Mouse (Mus musculus) T-helper 2 cell (primary cell): ENCODE measurements around the gene Glcci1.
"Not testable (repeated sequence)": the region's sequence is repeated elsewhere in the genome, so short reads cannot be mapped to it uniquely, and the experiment has no call there.

Experiments
- in situ Hi-C: fragments of 300-600 bp; cut with MboI, MseI; formaldehyde crosslinking; loops from one replicate; pipeline ENCODE4 v1.15.1; 2025; ENCODE audit warnings: high pct_unique_total_duplicates

Glcci1 gene

DNA sequence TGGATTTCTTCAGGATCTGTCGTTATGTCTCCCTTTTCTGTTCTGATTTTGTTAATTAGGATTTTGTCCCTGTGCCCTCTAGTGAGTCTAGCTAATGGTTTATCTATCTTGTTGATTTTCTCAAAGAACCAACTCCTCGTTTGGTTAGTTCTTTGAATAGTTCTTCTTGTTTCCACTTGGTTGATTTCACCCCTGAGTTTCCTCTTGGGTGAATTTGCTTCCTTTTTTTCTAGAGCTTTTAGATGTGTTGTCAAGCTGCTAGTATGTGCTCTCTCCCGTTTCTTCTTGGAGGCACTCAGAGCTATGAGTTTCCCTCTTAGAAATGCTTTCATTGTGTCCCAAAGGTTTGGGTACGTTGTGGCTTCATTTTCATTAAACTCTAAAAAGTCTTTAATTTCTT lies 32.1 kb downstream of the Glcci1 start:
- in situ Hi-C loops, result not testable (repeated sequence)

DNA sequence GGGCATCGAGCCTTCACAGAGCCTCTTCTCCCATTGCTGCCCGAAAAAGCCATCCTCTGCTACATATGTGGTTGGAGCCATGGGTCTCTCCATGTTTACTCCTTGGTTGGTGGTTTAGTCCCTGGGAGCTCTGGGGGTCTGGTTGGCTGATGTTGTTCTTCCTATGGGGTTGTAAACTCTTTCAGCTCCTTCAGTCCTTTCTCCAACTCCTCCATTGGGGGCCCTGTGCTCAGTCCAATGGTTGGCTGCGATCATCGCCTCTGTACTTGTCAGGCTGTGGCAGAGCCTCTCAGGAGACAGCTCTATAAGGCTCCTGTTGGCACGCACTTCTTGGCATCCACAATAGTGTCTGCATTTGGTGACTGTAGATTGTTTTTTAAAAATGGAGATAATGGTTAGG lies 35.4 kb downstream of the Glcci1 start:
- in situ Hi-C loops, result no loop called here

GRCm38 (mm10) chr6:8545780-8546179 lies 36.4 kb downstream of the Glcci1 start:
- in situ Hi-C loops, result no loop called here

DNA sequence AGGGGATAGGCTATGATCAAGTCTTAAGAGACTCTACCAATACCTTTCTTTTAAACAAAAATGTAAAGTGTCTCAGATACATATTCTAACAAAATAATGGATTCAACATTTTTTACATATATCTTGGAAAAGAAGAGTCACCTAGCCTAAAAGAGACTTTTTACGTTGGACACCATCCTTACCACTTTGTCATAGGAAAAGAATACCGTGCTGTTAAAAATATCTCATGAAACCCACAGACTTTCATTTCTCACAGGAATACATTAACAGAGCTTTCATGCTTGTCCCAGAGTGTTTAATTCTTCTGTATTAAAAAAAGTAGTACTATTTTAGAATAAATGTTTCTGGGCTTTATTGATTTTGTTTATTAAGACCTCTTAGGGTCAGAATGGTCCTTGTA lies 41.8 kb downstream of the Glcci1 start:
- in situ Hi-C loops, result no loop called here

- in situ Hi-C loops, result no loop called here
Measured at GRCm38 (mm10) chr6:8556849-8557571, 47.6 kb downstream of the Glcci1 start.

- in situ Hi-C loops, result no loop called here
Measured at GRCm38 (mm10) chr6:8560682-8561081, 51.3 kb downstream of the Glcci1 start.

DNA sequence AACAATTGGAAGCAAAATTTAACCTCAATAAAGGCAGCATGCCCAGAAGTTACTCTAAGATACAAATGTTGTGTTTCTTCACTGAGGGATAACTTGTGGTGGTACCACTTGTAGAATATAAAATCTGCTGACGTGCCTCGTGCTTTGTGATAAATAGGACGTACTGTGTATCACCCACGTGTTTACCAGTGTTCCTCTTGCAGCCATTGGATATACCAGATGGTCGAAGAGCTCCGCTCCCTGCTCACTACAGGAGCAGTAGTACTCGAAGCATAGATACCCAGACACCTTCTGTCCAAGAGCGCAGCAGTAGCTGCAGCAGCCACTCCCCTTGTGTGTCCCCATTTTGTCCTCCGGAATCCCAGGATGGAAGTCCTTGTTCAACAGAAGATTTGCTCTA lies 73.0 kb downstream of the Glcci1 start:
- in situ Hi-C loops, result loop anchor here (5.0 kb wide), 1 partner anchor 65 kb away; no protein-coding TSS in a partner anchor

DNA sequence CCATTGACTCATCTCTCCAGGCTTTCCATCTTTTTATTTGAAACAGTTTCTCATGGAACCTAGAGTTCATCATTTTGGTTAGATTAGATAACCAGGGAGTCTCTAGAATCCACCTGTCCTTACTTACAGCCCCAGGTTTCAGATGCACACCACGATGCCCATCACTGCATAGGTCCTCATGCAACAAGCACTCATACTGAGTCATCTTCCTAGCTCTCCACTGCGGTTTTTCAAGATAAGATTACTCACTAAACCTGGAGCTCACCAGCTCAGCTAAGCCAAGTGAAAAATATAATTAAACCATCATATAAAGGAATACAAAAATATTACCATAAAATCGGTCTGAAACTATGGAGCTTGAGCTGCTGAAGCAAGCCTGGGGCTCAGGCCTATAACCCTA lies 74.5 kb downstream of the Glcci1 start:
- in situ Hi-C loops, result loop anchor here (5.0 kb wide), 1 partner anchor 63 kb away; no protein-coding TSS in a partner anchor

DNA sequence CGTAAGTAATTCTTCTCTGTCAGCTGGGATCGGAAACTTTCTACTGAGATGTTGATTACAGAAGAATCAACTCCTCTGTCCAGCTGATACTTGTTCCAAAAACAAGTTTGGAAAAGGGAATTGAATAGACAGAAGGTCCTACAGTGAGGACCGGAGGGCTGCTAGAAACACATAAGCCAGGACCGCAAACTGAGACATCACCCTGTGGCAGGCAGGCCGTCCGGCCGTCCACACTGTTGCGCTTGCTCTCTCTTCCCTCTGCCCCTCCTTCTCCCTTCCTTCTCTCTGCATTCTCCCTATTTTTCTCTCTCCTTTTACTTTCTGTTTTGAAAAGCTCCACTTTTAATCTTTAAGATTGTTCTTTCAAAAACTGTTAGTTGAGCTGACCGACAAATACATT lies 82.3 kb downstream of the Glcci1 start:
- in situ Hi-C loops, result no loop called here

DNA sequence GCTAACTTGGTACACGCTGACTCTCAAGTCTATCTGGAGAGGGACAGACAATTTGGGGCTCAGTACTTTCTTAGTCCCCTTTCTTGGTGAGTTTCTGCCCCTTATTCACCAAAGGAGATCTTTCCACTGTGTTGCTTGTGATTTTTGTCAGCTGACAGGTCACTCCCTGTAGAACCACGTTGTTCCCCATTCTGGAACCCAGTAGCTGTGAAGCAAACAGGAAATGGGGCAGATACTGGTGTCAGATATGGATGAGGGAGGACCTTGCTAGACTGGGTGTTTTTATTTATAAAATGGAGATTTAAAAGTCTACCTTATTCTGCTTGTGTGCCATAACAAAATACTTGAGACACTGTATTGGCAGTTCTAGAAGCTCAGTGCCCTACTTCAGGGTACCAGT lies 108.0 kb downstream of the Glcci1 start:
- in situ Hi-C loops, result no loop called here

- in situ Hi-C loops, result no loop called here
Measured at GRCm38 (mm10) chr6:8619582-8620350, 110.4 kb downstream of the Glcci1 start.

DNA sequence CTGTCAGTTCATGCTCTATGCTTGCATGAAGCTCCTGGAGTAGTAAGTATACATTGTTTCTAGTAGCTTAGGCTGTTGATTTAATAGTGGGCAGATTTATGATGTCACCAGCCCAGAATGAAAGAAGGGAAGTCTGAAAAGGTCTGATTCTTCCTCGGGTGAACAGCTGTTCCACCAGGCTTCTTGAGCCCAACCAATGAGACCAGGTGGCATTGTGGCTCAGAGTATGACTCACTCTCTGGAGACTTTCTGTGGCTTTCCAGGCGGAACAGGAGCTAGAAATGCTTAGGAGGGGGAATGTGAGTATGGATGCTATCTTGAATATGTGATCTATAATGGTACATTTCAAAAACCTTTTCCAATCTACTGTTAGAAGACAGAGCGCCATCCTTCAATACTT lies 113.6 kb downstream of the Glcci1 start:
- in situ Hi-C loops, result no loop called here

DNA sequence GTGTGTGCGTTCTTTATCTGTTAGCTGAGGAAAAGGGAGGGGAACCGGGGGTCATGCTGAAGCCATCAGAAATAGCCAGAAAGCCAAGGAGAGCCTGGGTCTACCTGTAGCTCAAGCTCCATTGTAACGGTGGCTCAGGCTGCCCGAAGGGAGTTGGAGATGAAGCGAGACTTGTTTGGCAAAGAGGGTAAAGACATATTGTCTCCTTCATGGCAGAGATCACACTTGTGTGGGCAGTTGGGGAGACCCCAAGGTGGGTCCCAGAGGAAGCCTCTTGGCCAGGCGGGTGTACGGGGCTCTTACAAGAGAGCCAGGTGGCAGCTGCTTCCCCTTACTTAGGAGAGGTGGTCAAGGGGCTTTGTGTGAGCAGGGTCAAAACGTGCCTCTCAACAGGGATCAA lies 118.8 kb downstream of the Glcci1 start:
- in situ Hi-C loops, result loop anchor here (5.0 to 25.0 kb wide), 2 partner anchors 44 to 909 kb away; no protein-coding TSS in a partner anchor

DNA sequence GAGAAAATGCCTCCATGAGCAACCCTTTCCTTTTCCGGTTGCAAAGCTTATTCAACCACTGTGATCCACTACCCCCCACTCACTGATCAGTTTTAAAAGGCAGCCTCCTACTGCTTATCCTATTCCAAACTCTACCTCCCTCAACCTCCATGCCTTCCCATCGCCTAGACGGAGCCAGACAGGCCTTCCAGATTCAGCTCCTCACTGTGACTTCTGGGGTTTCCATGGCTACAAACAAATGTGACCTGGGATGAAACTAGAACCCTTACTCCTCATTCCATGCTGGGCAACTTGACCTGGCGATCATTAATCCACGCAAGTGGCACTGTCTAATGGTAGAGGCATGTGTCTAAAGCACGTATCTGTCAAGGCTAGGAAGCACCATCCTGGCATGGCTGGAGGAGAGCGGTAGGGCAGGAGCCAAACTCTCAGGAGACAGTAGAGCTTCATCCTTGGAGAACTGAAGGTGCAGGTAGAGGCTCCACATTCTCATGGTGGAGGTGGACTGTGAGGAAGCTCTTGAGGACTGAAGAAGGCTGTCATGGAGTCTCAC lies 119.4 kb downstream of the Glcci1 start:
- in situ Hi-C loops, result loop anchor here (5.0 to 25.0 kb wide), 2 partner anchors 44 to 909 kb away; no protein-coding TSS in a partner anchor

DNA sequence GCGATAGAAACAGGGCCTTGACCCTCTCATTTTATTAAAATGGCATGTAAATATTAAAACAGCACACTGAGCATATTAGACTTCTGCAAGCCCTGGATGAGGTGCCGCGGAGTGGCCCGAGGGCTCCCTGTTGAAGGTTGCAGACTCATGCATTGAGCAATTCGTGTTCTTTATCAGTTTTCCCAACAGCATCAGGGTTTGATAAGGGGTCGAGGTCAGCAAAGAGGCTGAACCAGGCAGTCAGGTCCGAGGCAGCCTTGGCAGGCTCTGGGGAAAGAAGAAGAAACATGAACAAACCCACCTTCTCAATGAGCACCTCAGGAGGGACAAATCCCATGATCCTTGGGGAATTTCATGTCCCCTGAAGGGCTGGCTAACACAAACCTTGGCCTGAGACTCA lies 121.1 kb downstream of the Glcci1 start:
- in situ Hi-C loops, result loop anchor here (25.0 kb wide), 1 partner anchor 907 kb away; no protein-coding TSS in a partner anchor

DNA sequence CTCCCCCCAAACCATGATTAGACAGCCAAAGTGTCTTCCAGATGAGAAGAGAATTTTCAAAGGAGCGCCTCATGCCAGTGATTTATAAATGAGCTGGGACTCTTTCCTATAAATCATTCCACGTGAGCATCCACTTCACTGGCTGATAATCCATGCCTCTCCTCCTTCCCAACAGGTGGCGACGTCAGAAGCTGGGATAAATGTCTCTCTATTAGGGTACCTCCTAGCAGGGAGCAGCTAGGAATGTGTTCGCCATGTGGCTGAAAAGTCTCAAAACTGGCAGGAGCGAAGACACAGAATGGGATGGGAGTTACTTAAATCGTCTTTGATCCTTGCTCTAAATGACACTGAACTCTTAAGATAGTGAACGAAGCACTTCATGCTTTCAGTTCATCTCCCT lies 122.0 kb downstream of the Glcci1 start:
- in situ Hi-C loops, result loop anchor here (25.0 kb wide), 1 partner anchor 906 kb away; no protein-coding TSS in a partner anchor

DNA sequence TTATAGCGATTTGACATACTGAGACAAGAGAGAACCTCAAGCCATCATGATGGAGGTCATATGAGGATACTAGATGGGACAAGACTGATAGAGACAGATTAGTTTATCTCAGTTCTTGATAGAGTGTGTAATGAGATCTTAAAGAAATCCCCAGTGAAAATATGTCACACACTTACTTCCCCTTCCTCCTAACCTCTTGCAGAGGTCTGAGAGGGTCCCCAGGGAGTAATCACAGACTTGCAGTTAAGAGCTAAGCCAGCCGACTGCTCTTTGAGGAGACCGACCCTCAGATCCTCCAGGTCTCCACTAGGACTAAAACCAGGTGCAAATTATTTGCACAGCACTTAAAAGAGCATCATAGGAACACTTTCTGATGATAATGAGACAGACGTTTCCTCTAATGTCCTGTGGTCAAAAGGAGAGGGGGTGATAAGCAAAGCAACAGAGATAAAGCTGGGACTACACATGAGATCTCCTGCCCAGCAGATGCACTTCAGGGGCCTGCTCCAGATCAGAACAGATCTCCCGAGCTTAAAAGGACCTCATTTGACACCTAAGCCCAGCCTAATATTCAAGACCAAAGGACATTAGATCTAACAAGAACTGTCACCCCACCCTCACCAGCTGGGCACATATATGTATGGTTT lies 122.7 kb downstream of the Glcci1 start:
- in situ Hi-C loops, result loop anchor here (25.0 kb wide), 1 partner anchor 905 kb away; no protein-coding TSS in a partner anchor

DNA sequence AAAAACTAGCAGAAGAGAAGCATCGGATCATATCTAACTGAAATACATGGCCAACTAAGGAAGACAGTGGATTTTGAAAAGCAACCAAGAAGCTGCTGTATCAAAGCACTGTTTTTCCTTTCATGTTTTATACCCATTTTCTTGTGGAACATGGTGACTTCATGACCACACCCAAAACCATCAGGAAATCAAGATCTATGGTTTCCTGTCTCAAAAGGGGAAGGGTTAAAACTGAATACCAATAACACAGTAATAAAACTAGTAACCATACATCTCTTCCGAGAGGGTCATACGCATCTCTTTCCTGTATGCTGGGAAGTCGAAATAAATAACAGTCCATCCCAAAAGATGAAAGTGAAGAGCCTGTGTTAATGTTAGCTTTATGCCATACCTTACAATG lies 123.3 kb downstream of the Glcci1 start:
- in situ Hi-C loops, result loop anchor here (25.0 kb wide), 1 partner anchor 905 kb away; no protein-coding TSS in a partner anchor

DNA sequence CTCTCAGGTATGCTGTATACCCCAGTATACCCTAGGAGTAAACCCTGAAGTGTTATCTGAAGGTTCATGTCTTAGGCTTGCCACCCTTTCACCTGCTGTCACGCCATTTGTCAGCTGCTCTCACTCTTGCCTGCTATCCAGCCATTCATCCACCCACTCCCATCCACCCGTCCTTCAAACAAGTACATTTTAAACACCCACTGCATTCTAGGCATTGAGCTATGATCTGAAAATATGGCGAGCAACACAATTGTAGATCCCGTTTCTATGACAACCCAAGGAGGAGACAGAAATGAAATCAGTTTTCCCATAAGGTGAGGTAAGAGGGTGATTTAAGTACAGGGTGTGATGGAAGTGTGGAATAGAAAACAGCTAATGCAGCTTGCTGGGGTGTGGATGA lies 128.7 kb downstream of the Glcci1 start:
- in situ Hi-C loops, result loop anchor here (25.0 kb wide), 1 partner anchor 899 kb away; no protein-coding TSS in a partner anchor

DNA sequence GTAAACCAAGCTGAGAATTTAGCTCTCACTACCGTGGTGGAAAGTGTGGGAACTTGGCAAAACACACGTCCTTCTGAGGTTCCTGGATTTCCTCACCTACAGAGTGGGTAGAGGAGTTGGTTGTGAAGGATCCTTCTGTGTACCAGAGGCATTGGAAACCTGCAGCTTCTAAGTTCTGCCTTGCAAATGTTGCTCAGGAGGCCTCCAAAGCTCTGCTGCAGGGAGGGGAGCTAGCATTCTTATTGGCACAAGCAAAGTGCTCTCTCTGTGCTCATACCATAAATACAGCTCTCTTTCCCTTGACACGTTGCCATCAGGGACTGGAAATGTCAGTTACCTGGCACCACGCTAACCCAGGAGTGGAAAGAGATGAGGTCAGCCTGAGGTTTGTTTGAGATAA lies 129.5 kb downstream of the Glcci1 start:
- in situ Hi-C loops, result loop anchor here (25.0 kb wide), 1 partner anchor 898 kb away; no protein-coding TSS in a partner anchor

DNA sequence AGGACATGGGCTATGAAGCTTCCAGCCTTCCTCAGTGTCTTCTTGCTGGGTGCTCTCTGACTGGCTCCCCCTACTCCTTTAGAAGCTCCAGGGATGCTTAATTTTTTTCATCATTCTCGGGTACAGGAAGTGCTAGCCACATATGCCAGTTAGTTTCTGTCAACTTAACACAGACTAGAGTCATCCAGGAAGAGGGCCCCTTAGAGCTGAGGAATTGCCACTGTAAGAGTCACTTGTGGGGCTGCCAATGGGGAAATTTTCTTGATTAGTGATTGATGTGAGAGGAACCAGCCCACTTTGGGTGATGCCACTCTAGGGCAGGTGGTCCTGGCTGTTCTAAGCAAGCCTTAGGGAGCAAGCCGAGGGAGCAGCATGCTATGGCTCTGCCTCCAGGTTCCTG lies 130.1 kb downstream of the Glcci1 start:
- in situ Hi-C loops, result loop anchor here (25.0 kb wide), 1 partner anchor 898 kb away; no protein-coding TSS in a partner anchor
